Mouse (Mus musculus): ENCODE measurements around the gene 1810013L24Rik.
"Not testable (repeated sequence)": the region's sequence is repeated elsewhere in the genome, so short reads cannot be mapped to it uniquely, and the experiment has no call there.

Gene 1810013L24Rik

DNA sequence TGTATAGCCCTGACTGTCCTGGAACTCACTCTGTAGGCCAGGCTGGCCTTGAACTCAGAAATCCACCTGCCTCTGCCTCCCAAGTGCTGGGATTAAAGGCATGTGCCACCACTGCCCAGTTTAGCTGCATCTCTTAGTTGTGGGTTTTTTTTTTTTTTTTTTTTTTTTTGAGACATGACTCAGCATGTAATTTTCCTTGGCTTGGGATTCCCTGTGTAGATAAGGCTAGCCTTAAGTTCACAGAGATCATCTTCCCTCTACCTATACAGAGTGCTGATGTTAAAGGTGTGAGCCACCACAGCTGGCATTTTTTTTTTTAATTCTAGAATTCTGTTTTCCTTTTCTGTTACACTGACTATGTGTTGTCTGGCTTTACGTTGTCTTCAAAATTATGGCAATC, 7.7 kb downstream of the 1810013L24Rik start:
- DNase-seq = no peak

DNA sequence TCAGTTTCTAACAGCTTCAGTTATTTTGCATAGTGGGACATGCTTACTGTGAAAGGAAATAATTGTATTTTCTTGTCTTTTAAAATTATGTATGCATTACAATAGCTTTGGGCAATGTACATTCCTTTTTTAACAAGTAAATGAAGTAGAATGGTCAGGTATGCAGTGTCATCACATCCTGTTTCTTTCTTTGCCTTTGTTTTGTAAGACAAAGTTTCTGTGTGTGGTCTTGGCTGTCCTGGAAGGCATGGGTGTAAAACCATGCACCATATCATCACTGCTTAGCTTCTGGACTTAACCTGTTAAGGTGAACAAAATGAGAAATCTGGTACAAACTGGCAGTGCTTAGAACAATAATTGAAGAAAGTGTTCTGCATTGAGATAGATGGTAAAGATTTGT, 9.0 kb downstream of the 1810013L24Rik start:
- no peak for DNase-seq

DNA sequence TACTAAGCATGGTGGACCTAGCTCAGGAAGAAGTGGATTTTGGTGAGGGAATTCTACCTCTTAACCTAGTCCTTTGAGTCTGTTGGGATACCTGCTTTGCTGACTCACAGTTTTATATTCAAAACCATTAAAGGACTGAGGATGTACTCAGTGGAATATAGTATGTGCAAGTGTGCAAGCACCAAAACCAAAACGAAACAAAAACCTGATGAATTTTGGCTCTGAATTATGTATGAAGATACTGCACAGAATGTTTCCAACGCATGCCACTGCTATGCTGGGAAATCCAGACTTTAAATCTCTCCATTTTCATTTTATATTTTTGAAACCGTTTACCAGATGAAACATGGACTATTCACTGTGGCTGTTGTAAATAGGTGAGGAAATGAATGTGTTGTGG, 10.7 kb downstream of the 1810013L24Rik start:
- no peak for DNase-seq

DNA sequence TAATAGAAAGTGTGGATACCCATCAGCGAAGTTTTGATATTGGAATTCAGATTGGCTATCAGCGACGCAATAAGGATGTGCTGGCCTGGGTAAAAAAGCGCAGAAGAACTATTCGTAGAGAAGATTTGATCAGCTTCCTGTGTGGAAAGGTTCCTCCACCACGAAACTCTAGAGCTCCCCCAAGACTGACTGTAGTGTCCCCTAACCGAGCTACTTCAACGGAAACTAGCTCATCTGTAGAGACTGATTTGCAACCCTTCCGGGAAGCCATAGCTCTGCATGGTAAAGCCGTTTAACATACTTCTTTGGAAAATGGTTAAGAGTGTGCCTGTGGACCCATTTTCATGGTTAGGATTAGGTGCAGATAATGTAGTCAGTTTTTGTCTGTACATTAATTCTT, 13.1 kb downstream of the 1810013L24Rik start:
- no peak for DNase-seq

DNA sequence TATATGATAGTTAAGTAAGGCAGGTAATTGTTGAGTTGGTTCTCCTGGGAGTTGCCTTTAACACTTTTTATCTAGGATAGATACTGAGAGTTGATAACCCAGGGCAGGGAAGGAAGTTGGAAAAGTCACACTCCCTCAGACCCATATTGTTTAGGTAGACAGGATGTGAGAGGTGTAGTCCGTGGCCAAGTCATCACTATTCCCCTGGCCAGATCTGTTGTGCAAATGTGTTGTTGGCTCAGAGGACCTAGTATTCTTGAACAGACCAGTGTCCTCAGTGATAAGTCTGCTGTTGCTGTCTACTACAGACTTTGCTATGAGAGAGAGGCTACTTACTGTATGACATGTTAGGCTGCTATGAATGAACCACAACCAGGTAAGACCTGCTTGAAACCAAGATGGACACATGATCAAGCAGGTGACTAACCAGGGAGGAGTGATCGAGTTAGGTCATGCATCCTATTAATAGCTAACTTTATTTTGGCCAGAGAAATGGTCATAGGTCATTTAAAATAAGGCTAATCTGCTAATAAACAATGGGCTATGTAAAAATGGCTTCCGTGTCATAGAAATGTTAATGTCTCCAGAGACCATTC, 13.8 kb downstream of the 1810013L24Rik start:
- DNase-seq = no peak

DNA sequence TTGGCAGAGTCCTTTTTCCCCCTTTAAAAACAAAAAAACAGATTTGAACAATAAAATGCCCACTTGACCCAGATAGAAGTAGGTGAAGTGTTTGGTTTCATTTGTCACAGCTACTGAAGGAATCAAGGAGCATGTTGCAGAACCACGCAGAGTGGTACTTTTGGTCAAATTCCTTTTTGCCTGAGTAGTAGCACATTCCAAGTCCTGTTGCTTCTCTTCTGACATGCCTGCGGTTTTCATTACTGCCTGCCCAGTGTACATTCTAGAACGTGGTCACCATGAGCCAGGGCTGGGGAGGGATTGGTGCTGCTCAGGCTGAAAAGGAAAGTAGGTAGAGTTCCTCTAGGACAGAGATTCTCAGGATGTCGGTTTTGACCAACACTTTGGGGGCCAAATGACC, 16.1 kb downstream of the 1810013L24Rik start:
- DNase-seq = no peak

DNA sequence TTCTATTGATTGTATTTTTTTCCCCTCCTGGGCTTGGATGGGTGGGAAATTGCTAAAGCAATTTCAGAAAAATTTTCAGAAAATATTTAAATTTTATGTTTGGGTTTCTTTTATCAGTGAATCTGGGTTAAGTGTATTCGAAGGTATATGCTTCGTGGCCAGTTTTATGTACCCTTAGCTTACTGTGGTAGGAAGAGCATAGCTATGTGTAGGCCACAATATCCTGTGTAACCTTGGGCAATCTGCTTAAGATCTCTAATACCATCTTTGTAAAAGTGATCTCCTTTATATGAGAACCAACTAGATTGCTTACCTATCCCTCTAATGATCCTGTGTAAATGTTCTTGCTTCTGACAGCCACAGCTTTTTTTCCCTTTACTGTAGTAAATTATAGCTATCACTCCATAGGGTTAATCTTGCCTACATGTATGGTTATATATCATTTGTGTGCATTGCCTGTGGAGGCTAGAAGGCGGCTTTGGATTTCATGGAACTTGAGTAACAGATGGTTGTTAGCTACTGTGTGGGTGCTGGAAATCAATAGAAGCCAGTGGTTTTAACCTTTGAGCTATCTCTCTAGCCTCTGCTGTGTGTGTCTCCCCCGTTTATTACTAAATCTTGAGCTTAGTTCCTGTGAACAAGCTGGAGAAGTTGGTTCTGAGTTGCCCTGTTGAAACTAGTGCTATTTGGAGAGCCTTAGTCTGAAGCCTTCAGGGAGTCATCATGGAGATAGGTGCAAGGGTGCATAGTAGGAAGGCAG, 18.6 kb downstream of the 1810013L24Rik start:
- DNase-seq = no peak

DNA sequence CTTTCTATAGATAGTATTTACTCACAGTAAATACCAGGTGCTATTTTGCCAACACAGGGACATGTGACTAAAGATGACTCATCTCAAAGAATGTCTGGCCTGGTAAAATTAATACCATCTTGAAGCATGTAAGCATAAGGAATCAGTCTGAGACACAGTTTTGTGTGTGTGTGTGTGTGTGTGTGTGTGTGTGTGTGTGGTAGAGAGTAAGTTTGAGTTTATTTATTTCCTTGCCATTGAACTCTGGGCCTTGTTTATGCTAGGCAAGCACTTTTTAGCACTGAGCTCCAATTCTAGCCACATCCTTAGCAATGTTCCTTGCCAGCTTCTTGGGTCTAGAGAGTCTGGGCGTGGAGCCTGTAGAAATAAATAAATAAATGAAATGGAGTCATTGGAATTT, 20.0 kb downstream of the 1810013L24Rik start:
- no peak for DNase-seq

DNA sequence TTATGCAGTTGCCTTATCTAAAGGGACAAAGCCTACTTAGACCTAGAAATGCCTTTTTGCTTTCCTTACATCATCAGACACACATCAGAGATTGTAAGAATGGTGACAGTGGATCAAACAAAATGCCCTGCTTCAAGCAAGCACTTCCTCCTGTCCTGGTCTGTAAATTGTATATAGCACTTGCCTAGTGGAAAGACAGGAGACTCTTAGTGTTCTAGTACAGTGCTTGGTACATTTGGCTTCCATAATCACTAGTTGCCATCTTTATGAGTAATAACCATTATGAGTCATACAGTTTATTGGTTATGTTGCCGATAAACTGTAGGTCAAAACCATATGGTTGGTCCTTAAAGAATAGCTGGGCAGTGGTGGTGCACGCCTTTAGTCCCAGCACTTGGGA, 25.2 kb downstream of the 1810013L24Rik start:
- DNase-seq = no peak

DNA sequence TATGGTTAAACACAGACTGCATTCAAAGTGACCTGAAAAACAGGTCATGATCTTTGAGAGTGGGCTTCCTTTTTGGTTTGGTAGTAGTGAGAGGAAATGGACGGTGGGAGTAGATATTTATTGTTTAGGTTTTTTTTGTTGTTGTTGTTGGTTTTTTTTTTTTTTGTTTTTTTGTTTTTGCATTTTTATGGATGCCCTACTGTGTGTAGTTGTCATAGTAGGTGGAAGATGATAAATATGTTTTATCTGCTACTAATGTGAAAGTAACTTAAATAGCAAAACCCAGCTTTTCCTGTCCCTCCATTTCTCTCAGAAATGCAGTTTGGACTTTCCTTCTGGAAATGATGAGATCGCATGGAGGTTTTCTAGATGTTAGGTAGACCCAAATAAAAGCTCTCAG, 26.9 kb downstream of the 1810013L24Rik start:
- DNase-seq = no peak

DNA sequence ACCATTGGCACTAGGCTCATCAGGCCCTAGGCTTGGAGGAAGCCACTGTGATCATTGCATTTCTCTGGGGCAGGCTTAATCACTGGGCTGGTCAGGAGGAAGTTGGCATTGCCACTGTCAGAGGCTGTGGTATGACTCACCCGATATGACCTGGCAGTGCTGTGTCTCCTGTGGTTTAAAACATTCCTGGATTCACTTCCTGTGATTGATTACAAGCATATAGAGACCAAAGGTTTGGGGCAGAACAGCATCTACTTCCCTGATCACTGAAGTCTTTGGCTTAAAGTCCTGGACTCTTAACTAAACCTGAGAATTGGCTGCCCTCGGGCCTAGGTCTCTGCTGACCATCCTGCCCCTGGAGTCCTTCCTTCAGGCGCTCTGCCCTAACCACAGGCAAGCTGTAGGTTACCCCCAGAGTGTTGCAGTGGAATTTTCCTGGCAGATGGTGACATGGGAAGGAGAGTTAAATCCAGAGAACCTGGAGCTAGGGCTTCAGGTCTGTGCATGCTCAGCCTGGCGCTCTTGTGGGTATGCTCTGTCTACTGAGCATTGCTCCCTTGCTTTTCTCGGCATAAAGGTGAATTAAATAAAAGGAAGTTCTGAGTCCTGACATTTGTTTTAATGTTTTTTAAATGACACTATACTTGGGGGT, 32.6 kb downstream of the 1810013L24Rik start:
- DNase-seq = peak; percentile 84

DNA sequence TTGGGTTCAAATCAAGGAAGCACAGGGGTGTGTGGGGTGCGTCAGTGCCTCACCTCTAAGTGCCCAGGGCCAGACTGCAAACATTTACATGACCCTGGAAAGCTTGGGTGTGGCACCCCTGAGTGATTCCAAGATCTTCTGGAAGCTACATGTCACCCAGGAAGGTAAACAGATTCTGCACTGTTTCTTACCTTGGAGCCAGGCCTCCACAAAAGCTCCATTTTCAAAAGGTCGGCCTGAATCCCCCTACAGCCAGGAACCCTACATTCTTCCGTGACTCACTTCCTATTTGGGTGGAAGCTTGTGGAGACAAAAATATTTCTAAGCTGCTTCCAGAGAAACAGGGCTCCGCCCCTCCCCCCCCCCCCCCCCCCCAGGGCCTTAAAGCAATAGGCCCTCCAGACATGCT, 34.3 kb downstream of the 1810013L24Rik start:
- no peak for DNase-seq

DNA sequence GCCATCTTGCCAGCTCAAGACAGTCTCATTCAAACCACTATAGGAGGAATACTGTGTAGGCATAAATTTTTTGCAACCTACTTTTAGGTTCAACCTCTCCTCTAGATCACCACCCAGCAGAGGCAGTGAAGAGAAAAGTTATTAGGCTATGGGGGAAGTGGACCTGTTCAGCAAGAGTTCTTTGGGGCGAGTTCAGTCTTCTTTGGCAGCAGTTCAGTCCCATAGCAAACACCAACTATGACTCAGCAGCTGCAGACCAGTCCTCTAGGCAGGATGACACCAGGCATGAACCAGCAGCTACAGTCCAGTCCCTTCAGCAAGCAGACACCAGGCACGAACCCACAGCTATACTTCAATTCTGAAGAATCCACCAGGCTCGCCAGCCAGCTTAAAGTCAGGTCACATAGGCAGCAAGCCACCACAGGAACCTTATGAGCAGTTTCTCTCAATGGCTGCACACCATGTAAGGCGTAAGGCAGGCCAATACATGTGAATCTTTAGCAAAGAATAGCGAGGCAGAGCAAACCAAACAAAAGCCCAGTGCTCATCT, 37.6 kb downstream of the 1810013L24Rik start:
- DNase-seq = no peak

DNA sequence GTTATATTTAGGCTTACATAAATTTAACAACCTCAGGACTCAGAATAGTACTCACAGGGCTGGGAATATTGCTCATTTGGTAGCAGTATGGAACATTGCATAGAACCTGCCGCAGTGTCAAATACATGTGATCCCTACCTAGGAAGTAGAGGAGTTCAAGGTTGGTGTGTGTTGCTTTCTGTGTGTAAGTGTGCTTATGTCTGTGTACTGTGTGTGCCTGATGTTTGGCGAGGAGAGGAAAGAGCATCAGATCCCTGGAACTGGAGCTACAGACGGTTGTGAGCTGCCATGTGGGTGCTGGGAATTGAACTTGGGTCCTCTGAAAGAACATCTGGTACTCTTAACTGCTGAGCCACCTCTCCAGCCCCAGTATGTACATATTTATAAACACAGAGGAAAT, 38.6 kb downstream of the 1810013L24Rik start:
- DNase-seq = no peak

DNA sequence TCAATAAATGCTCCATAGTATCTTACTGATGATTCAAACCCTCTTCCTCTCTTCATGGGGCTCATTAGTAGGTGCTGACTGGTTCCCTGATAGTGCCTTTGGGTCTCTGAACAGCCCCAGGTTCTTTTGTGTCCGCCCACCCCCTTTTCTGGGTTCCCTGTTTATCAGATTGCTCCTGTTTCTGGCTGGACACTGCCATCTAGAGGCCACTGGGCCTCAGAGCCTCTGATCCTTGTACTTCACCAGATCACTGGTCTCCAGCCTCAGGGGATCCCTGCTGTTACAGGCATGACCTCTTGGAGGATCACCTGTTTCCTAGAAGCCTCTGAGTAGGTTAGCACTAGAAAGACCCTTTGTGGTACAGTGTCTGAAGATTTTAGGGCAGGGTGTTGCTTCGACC, 39.8 kb downstream of the 1810013L24Rik start:
- DNase-seq = peak; percentile 85

DNA sequence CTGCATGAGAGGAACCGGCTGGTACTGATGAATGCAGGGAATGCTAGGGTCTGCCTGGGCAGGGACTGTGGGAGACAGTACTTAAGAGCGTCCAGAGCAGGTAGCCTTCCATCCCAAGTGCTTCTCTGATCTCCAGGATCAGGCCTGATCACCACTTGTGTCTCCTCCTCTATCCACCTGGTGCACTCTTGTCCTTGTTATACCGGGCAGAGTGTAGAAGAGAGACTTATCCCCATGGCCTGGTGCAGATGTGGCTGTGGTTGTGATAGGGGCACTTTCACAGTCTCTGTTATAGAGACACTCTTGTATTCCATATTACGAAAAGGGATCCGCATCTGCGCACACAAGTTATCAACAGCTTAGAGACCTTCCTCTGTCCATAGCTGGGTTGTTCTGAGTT, 41.5 kb downstream of the 1810013L24Rik start:
- DNase-seq = no peak

DNA sequence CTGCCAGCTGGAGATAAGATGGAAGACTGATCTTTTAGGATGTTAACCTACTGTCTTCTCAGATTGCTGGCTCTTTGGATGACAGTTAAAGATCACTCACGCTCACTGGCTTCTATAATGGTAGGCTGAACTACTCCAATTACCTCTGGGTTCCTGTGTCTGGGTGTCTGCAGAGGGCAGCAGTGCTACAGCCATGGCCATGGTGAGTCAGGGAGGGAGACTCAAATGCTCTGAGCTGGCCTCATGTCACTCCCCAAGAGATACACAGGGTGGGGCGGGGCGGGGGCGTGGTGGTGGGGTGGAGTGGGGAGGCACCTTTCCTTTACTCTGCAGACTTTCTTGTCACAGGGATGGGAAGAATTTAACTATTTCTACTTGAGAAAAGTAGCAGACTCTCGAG, 42.1 kb downstream of the 1810013L24Rik start:
- no peak for DNase-seq

DNA sequence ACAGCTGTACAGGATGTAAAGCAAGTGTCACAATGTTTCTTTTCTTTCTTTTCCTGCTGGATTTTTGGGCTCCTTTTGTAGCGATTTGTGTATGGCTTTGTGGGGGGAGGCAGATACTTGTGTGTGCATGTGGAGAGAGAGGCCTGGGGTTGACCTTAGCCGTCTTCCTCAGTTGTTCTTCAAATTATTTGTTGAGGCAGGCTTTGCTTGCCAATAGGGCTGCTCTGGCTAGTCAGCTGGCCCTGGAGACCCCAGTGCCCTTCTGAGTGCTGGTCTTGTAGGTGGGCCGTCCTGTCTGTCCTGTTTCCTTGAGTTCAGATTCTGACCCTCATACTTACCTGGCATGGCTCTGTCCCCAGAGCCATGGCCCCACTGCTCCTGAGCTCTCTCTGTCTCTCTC, 42.6 kb downstream of the 1810013L24Rik start:
- no peak for DNase-seq

DNA sequence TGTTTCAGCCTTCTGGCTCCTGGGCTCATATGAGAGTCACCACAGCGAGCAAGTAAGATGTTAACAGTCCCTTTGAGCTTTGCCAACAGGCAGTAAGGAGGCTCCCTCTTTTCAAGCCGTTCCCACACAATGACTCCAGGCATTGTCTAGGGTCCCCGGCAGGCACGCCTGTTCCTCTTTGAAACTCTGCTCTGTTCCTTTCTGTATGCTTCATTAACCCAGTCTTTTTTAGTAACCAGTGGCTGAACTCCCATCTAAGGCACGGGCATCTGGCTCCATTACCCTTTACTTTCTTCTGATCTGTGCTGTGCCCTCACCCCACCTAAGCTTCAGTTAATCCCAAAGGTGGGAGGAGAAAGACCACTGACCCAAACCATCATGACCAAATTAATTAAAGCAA, 50.2 kb downstream of the 1810013L24Rik start:
- no peak for DNase-seq

DNA sequence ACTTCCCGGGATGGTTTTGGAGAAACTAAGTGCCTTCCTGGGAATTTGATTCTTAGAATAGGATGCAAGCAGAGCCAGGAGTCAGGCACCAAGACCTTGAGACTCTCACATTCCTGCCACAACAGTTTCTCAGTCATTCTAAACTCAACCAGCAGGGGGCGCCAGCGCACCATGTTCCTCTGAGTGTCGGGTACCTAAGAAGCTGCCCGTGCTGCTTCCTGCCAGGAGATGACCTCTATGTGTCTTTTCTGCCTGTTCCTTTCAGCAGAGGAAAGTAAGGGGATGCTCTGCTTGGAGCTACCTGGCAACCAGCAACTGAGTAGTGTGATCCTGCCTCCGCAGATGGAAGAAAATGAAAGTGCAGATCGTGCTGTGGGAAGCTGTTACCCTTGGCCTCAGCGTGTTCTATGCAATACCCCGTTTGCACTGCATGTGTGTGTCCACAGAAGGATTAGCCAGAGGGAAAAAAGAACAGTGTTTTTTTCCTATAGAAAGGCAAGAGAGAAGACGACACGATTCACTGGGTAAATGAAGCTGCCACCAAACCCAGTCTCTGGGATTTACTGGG, 53.9 kb downstream of the 1810013L24Rik start:
- peak; percentile 94 for DNase-seq

DNA sequence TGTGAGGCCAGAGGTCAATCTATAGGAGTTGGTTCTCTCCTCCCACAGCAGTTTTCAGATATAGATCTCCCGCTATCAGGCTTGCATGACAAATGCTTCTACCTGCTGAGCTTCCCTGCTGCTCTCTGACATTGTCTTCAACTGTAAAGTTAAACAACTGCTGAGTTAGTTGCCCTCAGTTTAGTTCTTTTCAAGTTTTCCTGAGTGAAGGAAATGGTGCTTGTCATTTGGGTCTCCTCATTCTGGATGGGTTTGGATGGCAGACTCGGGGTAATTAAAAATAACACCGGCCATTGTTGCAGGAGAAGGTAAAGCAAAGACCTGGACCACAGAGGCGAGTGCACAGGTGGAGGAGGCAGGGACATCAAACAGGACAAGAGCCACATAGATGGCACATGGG, 64.3 kb downstream of the 1810013L24Rik start:
- DNase-seq = not testable (repeated sequence)

DNA sequence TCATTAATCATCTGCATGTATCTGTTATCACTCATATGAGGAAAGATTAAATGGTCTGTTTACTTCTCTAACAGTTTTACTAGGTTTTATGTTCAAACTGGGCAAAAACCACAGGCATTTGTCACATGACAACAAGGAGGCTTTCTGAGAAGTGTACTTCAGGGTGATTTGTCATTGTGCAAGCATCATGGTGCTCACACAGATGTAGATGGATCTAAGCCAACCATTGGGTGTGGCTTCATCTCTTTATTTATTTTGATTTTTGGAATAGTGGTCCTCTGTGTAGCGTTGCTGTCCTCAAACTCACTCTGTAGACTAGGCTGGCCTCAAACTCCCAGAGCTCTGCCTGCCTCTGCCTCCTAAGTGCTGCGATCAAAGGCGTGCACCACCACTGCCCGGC, 65.4 kb downstream of the 1810013L24Rik start:
- no peak for DNase-seq

DNA sequence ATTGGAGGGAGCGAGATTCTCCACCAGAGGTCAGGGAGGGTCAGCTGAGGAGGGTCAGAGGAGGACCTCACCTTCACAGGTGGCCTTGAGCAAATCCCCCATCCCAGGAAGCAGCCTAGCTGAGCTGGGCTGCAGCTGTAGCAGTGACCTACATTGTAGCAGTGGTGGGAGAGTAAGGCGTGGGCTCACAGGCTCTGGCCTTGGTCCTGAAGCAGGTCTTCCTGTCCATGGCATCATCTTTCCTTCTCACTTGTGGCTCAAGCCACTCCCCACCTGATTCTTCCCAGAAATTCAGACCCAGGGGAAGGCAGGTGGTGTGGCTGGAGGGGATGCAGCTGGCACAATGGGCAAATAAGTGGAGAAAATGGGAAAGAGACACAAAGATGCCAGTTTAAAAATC, 76.2 kb downstream of the 1810013L24Rik start:
- DNase-seq = not testable (repeated sequence)

All from cerebellum, adult 9-10 months (tissue).